Mouse (Mus musculus) midbrain, embryonic 11.5 days (tissue): ENCODE results near the gene Pcnx4. TPM values are rescaled to one million over a fixed set of nuclear protein-coding genes. Genes with fewer than 3 reads are reported as not detected.
"Not testable (repeated sequence)": the region's sequence is repeated elsewhere in the genome, so short reads cannot be mapped to it uniquely, and the experiment has no call there.

ENCODE experiments used
- ATAC-seq: fragments of 200-750 bp; cut with Nextera tagmentation; 2 replicates; pipeline ENCODE4 v1.8.0; 2017; ENCODE audit warnings: moderate TSS enrichment, moderate library complexity; ENCODE audit not compliant: low FRiP score
- DNase-seq: peaks from one replicate; pipeline ENCODE4 v3.0.0; 2015; ENCODE audit warnings: low spot score; ENCODE audit errors: missing footprints
- H3K27ac ChIP-seq: fragments of 300-500 bp; sonication (generic); 2 replicates; pipeline ENCODE4 v1.5.1; 2014; ENCODE audit warnings: low read depth, low read length
- H3K27me3 ChIP-seq: fragments of 300-500 bp; sonication (generic); 2 replicates; pipeline ENCODE4 v1.6.1; 2014; ENCODE audit warnings: mild to moderate bottlenecking, low read length, moderate library complexity, mixed read lengths; ENCODE audit not compliant: control insufficient read depth, insufficient read depth
- H3K36me3 ChIP-seq: fragments of 300-500 bp; sonication (generic); 2 replicates; pipeline ENCODE4 v1.6.1; 2014; ENCODE audit warnings: mild to moderate bottlenecking, low read length, moderate library complexity, mixed read lengths; ENCODE audit not compliant: control insufficient read depth, insufficient read depth
- H3K4me1 ChIP-seq: fragments of 300-500 bp; sonication (generic); 2 replicates; pipeline ENCODE4 v1.6.1; 2014; ENCODE audit warnings: low read length; ENCODE audit not compliant: control insufficient read depth, insufficient read depth
- H3K4me2 ChIP-seq: fragments of 300-500 bp; sonication (generic); 2 replicates; pipeline ENCODE4 v1.6.1; 2014; ENCODE audit warnings: mild to moderate bottlenecking, moderate library complexity
- H3K4me3 ChIP-seq: fragments of 300-500 bp; sonication (generic); 2 replicates; pipeline ENCODE4 v1.5.1; 2014; ENCODE audit warnings: low read depth, low read length
- H3K9ac ChIP-seq: fragments of 300-500 bp; sonication (generic); 2 replicates; pipeline ENCODE4 v1.6.1; 2014; ENCODE audit warnings: low read length
- H3K9me3 ChIP-seq: fragments of 300-500 bp; sonication (generic); 2 replicates; pipeline ENCODE4 v1.6.1; 2016; ENCODE audit warnings: low read length; ENCODE audit not compliant: control insufficient read depth
- WGBS: fragments of 180-500 bp; shearing (Covaris S2); extraction: QIAGEN DNeasy Blood & Tissue Kit; methylation state at CpG from one replicate; pipeline ENCODE4 v1.1.7; 2014; 5-methylcytosine and 5-hydroxymethylcytosine counted together
- polyA plus RNA-seq: library from polyadenylated mRNA; unstranded; fragments of >200 nt; fragmentation: Nextera tagmentation; extraction: Ambion mirVana; gene quantifications from 2 replicates; pipeline ENCODE4 v1.2.1, GENCODE M21; 2014

Pcnx4 gene
- polyA plus RNA-seq, 1 experiment from 2014 or later = 15.0 TPM

DNA sequence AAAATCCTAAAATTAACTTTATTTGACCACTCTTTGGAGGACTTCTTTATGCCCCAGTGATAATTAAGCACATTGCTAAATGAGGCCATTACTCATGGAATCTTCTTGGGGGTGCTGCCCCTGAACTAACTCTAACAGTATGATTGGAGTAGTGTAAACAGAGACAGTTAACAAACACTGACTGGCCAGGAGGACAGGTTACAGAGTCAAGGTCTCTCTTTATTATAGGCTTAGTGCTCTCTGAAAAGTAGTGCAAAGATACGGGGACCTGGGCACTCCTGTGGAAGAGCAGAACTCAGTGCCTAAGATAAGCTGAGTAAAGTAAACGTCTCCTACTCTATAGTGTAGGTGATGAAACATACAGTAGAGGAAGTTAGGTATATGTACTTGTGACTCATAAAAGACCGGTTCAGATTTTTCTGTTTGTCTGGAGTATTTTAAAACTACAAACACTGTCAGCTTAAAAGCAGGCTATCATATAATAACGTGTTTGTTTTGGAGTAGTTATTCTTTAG lies 28.2 kb downstream of the Pcnx4 start:
- ATAC-seq (no peak), DNase-seq (no peak)
- Histone ChIP-seq H3K4me3 (no peak overlapping the region), H3K9me3 (no peaks in the 10 kb centered on the region), H3K4me2 (no peak overlapping the region), H3K36me3 (no peaks in the 10 kb centered on the region), H3K4me1 (no peaks in the 10 kb centered on the region), H3K27me3 (no peaks in the 10 kb centered on the region), H3K27ac (no peak overlapping the region), H3K9ac (no peak overlapping the region)
- 91% methylated on average over 4 of the region's 4 CpGs for WGBS

DNA sequence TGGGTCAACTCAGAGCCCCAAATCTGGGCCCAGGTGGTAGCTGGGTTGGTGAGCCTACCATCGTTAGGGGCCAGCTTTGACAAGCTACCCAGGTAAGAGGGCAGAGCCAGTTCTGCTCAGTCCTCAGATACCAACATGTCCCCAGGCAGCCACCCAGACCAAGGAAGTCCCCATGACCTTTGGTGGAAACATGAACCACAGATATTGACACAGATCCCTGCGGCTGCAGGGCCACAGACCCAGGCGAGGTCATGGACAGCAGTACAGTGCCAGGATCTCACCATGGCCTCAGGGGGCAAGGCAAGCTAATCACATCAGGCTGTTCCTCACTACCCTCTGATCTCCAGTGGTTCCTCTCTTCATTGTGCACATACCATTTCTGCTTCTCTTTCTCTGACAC lies 45.8 kb downstream of the Pcnx4 start:
- no peak for DNase-seq
- Histone ChIP-seq H3K36me3 (0 out of 2 replicates have a peak, but pooled peaks cover 3% of the 10 kb centered on the region), H3K4me2 (no peak overlapping the region), H3K4me1 (no peaks in the 10 kb centered on the region), H3K4me3 (no peak overlapping the region), H3K27ac (no peak overlapping the region), H3K9ac (no peak overlapping the region), H3K9me3 (no peaks in the 10 kb centered on the region), H3K27me3 (no peaks in the 10 kb centered on the region)
- WGBS = 93% methylated on average over 3 of the region's 3 CpGs
- no peak for ATAC-seq

DNA sequence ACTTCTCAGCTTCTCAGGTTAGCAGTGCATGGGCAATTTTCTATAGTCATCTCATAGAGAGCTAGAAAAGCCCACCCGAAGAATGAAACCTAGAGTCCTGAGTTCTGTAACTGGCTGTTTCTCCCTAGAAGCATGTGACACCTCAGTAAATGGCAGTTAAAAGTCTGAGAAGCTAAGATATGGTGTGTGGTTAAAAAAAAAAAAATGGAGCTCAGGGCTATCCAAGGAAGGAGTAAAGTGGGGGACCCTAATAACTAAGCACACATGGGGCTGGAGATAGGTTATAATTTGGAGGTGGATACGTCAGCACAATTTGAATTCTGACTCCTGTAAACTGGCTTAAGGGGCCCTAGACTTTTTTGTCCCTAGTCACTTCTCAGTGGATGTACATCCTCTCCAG lies 46.9 kb downstream of the Pcnx4 start:
- 88% methylated on average over 2 of the region's 2 CpGs for WGBS
- H3K9ac ChIP-seq = no peak overlapping the region
- H3K4me3 ChIP-seq = no peak overlapping the region
- no peak overlapping the region for H3K4me2 ChIP-seq
- H3K4me1 ChIP-seq = no peaks in the 10 kb centered on the region
- H3K27me3 ChIP-seq = no peaks in the 10 kb centered on the region
- DNase-seq (no peak), ATAC-seq (no peak)
- H3K9me3 ChIP-seq = no peaks in the 10 kb centered on the region
- 0 out of 2 replicates have a peak, but pooled peaks cover 3% of the 10 kb centered on the region for H3K36me3 ChIP-seq
- H3K27ac ChIP-seq = no peak overlapping the region

DNA sequence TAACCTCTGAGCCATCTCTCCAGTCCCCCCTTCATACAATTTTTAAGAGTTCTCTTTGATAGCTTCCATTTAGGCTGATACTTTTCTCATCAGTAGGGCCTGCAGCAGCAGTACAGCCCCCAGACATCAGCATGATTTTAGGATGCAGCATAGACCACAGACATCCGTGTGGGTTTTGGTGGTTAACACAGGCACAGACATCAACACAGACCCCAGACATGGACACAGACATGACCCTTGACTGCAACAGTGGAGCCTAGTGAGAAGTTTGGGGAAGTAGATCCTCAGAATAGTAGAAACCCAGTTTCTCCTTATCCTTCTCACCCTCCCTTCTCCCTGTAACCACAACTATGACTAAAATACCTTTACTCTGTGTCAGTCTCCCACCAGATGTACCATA lies 49.2 kb downstream of the Pcnx4 start:
- no peaks in the 10 kb centered on the region for H3K9me3 ChIP-seq
- no peak overlapping the region for H3K9ac ChIP-seq
- no peaks in the 10 kb centered on the region for H3K4me1 ChIP-seq
- no peak overlapping the region for H3K4me2 ChIP-seq
- no peak overlapping the region for H3K27ac ChIP-seq
- no peak overlapping the region for H3K4me3 ChIP-seq
- DNase-seq (no peak), ATAC-seq (no peak)
- WGBS = 88% methylated on average over 1 of the region's 1 CpGs
- H3K27me3 ChIP-seq = no peaks in the 10 kb centered on the region
- no peaks in the 10 kb centered on the region for H3K36me3 ChIP-seq

DNA sequence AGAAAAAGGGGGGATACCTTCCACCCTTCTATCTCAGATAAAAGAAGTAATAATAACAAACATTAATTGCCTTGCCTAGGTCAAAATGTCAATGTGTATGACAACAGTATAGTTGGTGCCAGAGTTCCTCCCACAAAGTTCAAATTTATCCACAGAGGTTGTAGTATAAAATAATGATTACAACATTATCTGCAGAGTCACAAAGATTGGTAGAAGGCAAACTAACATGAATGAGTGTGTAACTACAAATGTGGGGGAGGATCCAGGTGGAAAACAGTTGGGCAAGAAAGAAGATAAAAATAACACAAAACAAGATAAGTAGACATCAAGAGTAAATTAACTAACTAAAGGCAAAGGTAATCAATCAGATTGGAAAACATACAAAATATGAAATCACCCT lies 56.8 kb downstream of the Pcnx4 start:
- Histone ChIP-seq H3K9me3 (no peaks in the 10 kb centered on the region), H3K36me3 (no peaks in the 10 kb centered on the region)
- no peak for ATAC-seq

DNA sequence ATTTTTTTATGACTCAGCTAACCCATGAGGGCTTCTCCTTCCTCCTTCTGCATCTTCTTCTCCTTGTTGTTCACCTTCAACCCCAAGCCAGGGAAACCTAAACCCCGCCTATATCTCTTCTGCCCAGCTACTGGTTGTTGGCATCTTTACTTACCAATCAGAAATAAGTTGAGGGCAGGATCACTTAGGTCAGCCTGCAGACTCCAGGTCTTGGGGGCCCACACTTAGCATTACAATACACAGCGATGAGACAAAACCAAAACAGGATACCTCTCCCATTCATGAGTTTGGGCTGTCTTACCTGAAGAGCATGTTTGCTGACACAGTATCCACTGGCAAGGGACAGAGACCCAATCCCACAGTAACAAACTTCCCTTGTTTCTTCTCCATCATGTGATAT lies 57.8 kb downstream of the Pcnx4 start:
- Histone ChIP-seq H3K4me2 (no peak overlapping the region), H3K27ac (no peak overlapping the region), H3K9me3 (no peaks in the 10 kb centered on the region), H3K27me3 (no peaks in the 10 kb centered on the region), H3K36me3 (no peaks in the 10 kb centered on the region), H3K9ac (no peak overlapping the region), H3K4me3 (no peak overlapping the region), H3K4me1 (no peaks in the 10 kb centered on the region)
- DNase-seq = no peak
- ATAC-seq = no peak
- WGBS = 70% methylated on average over 2 of the region's 2 CpGs

More for the DNA sequence above, 56.8 kb downstream of the Pcnx4 start:
- H3K27me3 ChIP-seq = no peaks in the 10 kb centered on the region
- H3K4me3 ChIP-seq = no peak overlapping the region
- H3K9ac ChIP-seq = no peak overlapping the region
- no peak overlapping the region for H3K4me2 ChIP-seq
- H3K4me1 ChIP-seq = no peaks in the 10 kb centered on the region
- no peak for DNase-seq
- H3K27ac ChIP-seq = no peak overlapping the region

DNA sequence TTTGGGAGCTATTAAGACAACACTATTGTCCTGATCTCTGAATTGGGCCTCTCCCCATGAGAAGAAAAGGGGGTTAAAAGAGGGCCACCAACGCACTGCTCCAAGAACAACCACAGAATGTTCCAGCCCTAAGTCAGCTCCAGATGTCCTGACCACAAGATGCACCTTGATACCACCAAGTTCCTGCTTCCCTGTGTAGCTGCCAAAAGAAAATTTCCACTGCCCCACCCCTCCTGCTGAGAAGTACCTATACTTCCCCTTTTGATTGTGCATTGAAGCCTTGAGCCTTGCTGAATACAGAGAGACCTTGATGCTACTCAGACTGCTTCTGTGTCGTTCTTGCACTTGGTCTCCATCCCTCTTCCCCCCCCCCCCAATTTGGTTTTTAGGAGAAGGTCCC lies 62.5 kb downstream of the Pcnx4 start:
- not testable (repeated sequence) for H3K4me1 ChIP-seq, H3K9me3 ChIP-seq, H3K4me2 ChIP-seq, H3K27ac ChIP-seq, H3K4me3 ChIP-seq, DNase-seq, H3K27me3 ChIP-seq, H3K9ac ChIP-seq, ATAC-seq, H3K36me3 ChIP-seq
- 94% methylated on average over 2 of the region's 2 CpGs for WGBS

DNA sequence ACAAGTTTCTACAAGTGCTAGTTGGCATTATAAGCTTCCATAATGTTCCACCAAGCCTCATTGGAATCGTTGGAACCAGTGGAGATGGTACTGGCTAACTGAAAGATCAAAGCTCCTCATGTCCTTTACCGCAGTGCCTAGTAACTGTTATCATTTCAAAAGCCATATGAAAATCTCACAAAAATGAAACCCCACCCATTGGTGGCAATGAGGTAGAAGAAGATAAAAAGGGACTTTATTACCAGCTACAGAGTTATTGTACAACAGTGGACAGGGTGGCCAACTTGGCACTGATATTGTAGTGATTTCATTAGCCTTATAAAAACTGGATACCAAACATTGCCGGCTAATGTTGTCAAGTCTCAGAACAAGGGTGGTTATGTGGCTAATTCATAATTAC lies 75.9 kb downstream of the Pcnx4 start:
- ATAC-seq = no peak
- DNase-seq = no peak
- Histone ChIP-seq H3K4me3 (no peak overlapping the region), H3K27ac (no peak overlapping the region), H3K4me1 (no peaks in the 10 kb centered on the region), H3K9me3 (no peaks in the 10 kb centered on the region), H3K36me3 (no peaks in the 10 kb centered on the region), H3K4me2 (no peak overlapping the region), H3K9ac (no peak overlapping the region), H3K27me3 (no peaks in the 10 kb centered on the region)
- 94% methylated on average over 3 of the region's 3 CpGs for WGBS

DNA sequence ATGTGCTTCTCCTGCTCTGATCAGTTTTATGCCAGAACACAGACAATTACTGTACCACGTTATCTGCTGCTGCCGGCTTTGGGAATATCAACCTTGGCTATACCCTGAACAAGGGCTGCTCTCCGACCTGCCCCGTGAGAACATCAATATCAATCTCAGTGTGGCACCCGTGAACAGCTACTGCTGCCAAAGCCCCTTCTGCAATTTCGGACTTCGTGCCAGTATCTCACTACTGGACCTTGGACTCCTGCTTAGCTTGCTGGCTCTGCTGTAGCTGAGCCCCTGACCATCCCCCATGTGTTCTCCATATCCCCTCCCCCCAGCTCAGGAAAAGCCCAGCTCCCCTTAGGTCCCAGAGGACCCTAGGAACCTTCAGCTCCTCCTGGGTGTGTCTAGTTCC lies 84.7 kb downstream of the Pcnx4 start:
- DNase-seq (no peak), ATAC-seq (no peak)
- WGBS = 87% methylated on average over 7 of the region's 7 CpGs
- no peaks in the 10 kb centered on the region for H3K36me3 ChIP-seq
- H3K27me3 ChIP-seq = no peaks in the 10 kb centered on the region
- no peak overlapping the region for H3K4me3 ChIP-seq
- H3K4me2 ChIP-seq = no peak overlapping the region
- H3K9me3 ChIP-seq = no peaks in the 10 kb centered on the region
- no peak overlapping the region for H3K27ac ChIP-seq
- H3K9ac ChIP-seq = no peak overlapping the region
- H3K4me1 ChIP-seq = no peaks in the 10 kb centered on the region

DNA sequence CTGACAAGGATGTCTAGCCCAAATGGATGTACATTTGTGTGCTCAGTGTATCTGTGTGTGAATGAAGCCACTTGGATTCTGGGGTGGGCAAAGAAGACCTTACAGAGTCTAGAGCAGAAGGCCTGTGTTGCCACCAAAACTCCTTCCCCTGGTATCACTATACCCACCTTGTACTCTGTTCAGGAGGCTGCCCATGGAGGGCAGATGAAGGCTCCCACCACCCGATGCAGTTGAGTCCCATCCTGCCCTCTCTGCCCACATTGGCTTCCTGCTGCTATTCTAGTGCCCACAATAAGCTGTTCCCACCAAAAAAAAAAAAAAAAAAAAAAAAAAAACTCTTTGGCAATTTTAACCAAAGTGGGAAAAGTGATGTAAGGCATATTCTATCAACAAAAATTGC lies 85.3 kb downstream of the Pcnx4 start:
- Histone ChIP-seq H3K27ac (no peak overlapping the region), H3K4me3 (no peak overlapping the region), H3K27me3 (no peaks in the 10 kb centered on the region), H3K36me3 (no peaks in the 10 kb centered on the region), H3K4me2 (no peak overlapping the region), H3K9me3 (no peaks in the 10 kb centered on the region), H3K4me1 (no peaks in the 10 kb centered on the region), H3K9ac (no peak overlapping the region)
- ATAC-seq = no peak
- no peak for DNase-seq
- WGBS = 75% methylated on average over 1 of the region's 1 CpGs
